Mouse (Mus musculus) natural killer cell, adult 2 months (primary cell): ENCODE results near the gene Mphosph10.

ENCODE experiments used
- DNase-seq, 2 experiments: peaks; one replicate each; pipeline ENCODE4 v3.0.0; 2022; ENCODE audit warnings: low spot score in 2 of 2

Mphosph10 gene

GRCm38 (mm10) chr7:64351087-64351486 lies 41.0 kb downstream of the Mphosph10 start:
- no peak for DNase-seq

- no peak for DNase-seq
Measured at GRCm38 (mm10) chr7:64349147-64349861, 42.8 kb downstream of the Mphosph10 start.

DNA sequence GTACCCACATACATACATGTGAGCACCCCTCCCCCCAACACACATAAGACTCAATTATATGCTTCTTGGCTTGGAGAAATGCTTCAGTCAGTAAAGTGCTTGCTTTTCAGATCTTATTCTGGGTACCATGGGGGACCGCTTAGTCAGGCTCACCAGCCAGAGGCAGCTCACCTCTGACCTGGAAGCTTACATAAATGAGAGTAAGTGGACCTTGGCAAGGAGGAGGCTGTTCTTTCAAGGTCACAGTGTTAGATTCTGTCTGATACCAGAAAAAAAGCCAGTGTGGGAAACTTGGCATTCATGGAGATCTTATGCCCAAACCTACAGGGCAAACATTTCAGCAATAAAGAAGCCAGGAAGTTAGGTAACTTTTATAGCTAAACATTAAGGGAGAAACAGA lies 44.3 kb downstream of the Mphosph10 start:
- DNase-seq: no peak

GRCm38 (mm10) chr7:64332686-64333085 lies 59.4 kb downstream of the Mphosph10 start:
- DNase-seq: no peak

DNA sequence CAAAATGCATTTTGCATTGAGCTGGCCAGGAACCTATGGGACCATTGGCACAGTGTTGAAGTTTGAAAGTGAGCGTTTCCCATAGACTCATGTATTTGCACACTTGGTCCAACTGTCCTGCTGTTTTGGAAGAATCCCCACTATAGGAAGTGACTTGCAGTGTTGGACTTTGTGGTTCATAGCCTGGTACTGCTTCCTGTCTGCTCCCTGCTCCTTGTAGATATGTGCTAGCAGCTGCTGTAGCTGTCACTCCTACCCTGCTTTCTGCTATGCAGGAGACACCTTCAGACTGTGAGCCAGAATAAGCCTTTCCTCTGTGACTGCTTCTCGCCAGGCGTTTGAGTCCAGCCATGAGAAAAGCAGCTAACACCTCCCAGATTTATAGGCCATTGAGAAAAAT lies 60.8 kb downstream of the Mphosph10 start:
- no peak for DNase-seq

DNA sequence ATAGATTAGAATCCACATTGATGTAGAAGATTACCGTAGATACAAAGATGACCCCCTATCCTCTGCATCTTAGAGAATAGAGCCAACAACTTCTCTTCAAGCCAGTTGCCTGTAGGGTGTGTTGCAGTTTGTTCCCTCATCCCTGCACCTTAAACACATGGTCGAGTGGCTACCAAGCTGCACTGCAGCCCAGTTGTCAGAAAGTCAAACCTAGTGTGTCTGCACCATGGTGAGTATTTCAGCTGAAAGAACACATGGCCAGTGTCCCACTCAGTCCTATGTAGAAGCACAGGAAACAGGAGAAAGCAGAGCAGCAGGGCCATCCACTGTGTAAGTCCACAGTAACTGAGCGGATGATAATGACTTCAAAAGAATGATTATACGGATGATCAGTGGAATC lies 64.6 kb downstream of the Mphosph10 start:
- DNase-seq: no peak

DNA sequence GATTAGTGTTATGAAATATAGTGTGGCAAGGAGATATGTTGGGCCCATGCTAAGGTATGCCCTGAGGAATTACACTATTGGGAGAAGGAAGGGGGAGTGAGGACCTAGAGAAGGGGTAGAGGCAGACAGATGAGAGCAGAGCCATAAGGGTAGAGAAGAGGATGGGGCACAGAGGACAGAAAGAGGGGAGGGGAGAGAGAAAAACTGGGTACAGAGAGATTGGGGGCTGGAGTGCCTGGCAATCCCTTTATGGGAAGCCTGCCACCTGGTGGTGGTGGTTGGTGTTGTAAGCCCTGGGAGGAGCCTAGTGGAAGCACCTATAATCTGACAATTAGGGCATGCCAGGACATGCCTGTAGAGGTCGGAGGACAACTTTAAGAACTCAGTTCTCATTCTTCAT lies 65.2 kb downstream of the Mphosph10 start:
- DNase-seq: peak; percentile 69 to 84
